Mouse (Mus musculus): ENCODE results near the gene Gabrb1.

DNA sequence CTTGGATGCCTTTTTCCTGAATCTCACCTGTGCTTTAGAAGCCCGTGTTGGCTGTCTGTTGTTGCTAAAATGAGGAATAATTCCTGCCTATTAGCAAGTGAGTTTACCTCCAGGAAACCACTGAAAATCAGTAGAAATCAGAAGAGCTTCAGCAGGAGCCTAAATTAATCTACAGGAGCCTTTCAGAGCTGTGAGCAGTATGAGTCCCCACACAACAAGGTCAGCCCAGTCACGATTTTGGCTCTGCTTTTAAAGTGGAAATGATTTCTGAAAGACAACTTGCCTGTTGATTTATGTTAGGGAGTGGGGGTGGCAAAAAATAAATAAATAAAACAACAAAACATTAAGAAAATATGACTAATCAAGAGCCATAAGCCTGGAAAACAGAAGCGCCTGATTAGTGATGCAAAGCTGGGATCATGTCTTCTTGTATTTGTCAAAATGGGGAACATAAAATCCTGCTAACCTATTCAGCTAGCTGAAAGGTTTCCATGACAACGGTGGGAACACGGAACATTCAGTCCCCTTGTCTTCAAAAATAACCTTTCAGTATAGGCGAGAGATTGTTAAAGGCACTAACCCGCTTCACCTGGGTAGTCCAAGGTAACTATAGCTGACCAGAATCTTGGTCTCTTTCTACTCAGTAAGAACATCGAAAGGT is 312.4 kb downstream of the Gabrb1 start:
- TF ChIP-seq CTCF (IDR thresholded peaks at IDR 0.05; ENCODE audit: extremely low read depth, insufficient read depth, insufficient read length, insufficient replicate concordance) (no peak), POLR2A (IDR thresholded peaks at IDR 0.05; ENCODE audit: low read depth, low read length) (no peak)

Measured in spleen, adult 2 months (tissue).